Mouse (Mus musculus) thymus, postnatal 10 days (tissue): ENCODE measurements around the gene Macrod2.

ENCODE experiments used
- DNase-seq, 2 experiments: peaks; one replicate each; pipeline ENCODE4 v3.0.0; 2021; ENCODE audit warnings: low spot score in 2 of 2

Macrod2 gene

GRCm38 (mm10) chr2:140793886-140794608 is 398.9 kb downstream of the Macrod2 start:
- DNase-seq: no peak

- no peak for DNase-seq
These were observed 416.6 kb downstream of the Macrod2 start for GRCm38 (mm10) chr2:140811693-140812092.

- DNase-seq: no peak
These were observed 424.4 kb downstream of the Macrod2 start for GRCm38 (mm10) chr2:140819391-140820120.

- no peak for DNase-seq
These were observed 427.3 kb downstream of the Macrod2 start for GRCm38 (mm10) chr2:140822378-140822777.

- DNase-seq: no peak
These were observed 431.1 kb downstream of the Macrod2 start for GRCm38 (mm10) chr2:140826241-140826640.

GRCm38 (mm10) chr2:140828859-140829258 is 433.8 kb downstream of the Macrod2 start:
- DNase-seq: no peak

GRCm38 (mm10) chr2:140830086-140830485 is 435.0 kb downstream of the Macrod2 start:
- no peak for DNase-seq

GRCm38 (mm10) chr2:140839371-140839770 is 444.3 kb downstream of the Macrod2 start:
- DNase-seq: no peak

- DNase-seq: no peak
These were observed 444.8 kb downstream of the Macrod2 start for GRCm38 (mm10) chr2:140839880-140840279.

GRCm38 (mm10) chr2:140844030-140844429 is 448.9 kb downstream of the Macrod2 start:
- DNase-seq: no peak

- no peak for DNase-seq
These were observed 452.8 kb downstream of the Macrod2 start for GRCm38 (mm10) chr2:140847817-140848428.

- no peak for DNase-seq
These were observed 458.4 kb downstream of the Macrod2 start for GRCm38 (mm10) chr2:140853538-140853937.

- no peak for DNase-seq
These were observed 466.2 kb downstream of the Macrod2 start for GRCm38 (mm10) chr2:140861356-140861755.

GRCm38 (mm10) chr2:140862736-140863135 is 467.6 kb downstream of the Macrod2 start:
- no peak for DNase-seq

- no peak for DNase-seq
These were observed 470.5 kb downstream of the Macrod2 start for GRCm38 (mm10) chr2:140865636-140866035.

GRCm38 (mm10) chr2:140867116-140867515 is 472.0 kb downstream of the Macrod2 start:
- DNase-seq: no peak

GRCm38 (mm10) chr2:140885176-140885575 is 490.1 kb downstream of the Macrod2 start:
- DNase-seq: no peak

GRCm38 (mm10) chr2:140890683-140891082 is 495.6 kb downstream of the Macrod2 start:
- DNase-seq: no peak

GRCm38 (mm10) chr2:140896396-140897082 is 501.4 kb downstream of the Macrod2 start:
- DNase-seq: no peak

- DNase-seq: no peak
These were observed 503.4 kb downstream of the Macrod2 start for GRCm38 (mm10) chr2:140898408-140898985.

- no peak for DNase-seq
These were observed 510.2 kb downstream of the Macrod2 start for GRCm38 (mm10) chr2:140905331-140905730.

GRCm38 (mm10) chr2:140906123-140906522 is 511.0 kb downstream of the Macrod2 start:
- DNase-seq: no peak
